Mouse (Mus musculus) heart, adult 18-20 months (tissue): ENCODE measurements at regions not wholly inside any gene's neighbourhood (a gene's known extent, or its start where the extent isn't known, plus 50 kb on each side); places are given as distances from the start of the nearest gene placed in this dataset.

Experiments used
- DNase-seq, 2 experiments: peaks; one replicate each; pipeline ENCODE4 v3.0.0; 2021 to 2022; ENCODE audit warnings: mixed read lengths in 1 of 2

DNA sequence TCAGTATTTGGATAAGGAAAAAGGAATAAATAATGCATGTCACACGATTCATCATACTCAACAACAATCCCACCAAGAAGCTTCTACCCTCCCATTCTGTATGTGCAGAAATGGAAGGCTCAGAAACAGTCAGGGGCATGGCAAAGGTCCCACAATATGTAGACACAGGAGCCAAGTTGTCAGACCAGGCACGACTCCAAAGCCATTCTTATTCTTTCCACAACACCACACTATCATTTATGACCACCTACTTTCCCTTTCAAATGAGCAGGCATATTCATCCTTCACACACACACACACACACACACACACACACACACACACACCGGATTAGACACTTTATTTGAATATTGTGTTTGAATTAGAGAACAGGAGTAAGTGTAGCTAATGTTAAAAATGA lies 232.0 kb downstream of the Rab28 start:
- DNase-seq: no peak

DNA sequence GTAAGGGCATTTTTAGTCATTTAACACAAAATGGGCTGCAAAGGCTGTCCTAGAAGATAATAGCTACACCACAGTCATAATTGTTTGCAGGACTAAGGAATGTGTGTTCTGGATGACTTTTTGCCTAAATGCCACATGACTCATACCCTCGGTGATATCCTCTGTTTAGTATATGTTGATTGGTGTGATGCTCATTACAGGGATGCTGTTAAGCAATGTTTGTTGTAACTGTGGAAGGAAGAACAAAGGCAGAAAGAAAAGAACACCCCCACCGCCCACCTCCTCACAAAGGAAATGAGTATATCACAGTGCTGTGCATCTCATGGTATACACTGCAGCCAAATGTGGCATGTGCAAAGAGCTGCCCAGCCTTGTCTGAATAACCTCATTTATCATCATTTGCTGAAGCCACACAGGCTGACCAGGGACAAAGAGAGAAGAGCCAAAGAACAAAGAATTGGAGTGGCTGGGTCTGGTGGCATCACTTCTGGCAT lies 262.4 kb downstream of the Rab28 start:
- DNase-seq: no peak

- no peak for DNase-seq
Measured at GRCm38 (mm10) chr5:41441081-41441480, 266.9 kb downstream of the Rab28 start.

DNA sequence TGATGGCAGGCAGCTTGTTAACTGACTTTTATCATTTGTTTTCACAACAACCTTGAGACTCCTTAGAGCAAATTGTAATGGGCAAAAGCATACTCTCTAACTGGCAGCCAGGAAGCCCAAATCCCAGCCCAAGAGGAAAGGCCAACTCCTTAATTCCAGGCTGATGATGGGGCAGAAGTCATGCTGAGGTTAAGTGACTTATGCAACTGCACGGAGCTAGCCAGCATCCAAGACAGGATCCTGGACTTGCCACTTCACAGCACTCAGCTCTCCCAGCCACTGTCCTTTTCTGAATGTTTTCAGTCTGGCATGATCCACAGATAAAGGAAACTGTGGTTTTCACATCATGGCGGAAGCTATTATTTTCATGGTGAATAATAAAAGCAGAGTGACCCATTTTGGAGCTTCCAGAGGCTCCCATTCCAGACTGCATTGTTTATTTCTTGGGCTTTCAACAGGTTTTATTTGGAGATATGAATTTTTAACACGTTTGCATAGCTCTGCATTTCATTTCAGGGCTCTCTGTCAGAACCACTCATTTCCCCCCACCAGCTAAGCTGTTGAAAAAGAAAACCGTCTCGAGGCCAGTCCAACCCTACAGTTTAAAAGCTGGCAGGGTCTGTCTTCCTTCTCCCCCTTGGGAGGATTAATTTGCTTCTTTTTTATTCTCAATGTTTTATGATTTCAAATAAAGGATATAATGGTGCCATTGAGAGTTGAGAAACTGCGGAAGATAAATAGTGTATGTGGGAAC lies 288.7 kb downstream of the Rab28 start:
- peak in 1 of 2 experiments; percentile 4 for DNase-seq

DNA sequence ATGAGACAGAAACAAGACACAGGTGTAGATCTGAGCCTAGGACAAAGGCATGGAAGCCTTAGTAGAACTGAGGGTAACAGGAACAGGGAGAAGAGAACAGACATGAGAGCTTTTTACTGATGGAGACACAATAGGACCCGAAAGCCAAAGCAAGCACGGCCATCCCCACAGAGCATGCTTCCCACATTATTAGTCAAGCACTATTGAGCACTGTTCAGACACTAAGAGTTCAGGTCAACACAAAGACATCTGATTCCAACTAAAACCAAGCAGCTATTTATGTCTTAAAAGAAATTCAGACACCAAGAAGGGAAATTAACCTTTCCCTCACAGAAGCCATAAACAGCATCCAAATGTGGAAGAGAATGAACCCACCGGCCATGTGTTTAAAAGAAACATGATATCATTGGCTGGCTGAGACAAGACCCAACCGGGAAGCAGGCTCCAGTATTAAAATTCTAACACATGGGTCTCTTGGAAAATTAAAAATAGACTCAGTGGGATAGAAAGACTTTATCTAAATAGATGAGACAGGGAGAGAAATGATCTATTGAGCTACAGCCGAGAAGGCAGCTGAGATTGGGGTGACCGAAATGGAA lies 298.8 kb downstream of the Rab28 start:
- no peak for DNase-seq

DNA sequence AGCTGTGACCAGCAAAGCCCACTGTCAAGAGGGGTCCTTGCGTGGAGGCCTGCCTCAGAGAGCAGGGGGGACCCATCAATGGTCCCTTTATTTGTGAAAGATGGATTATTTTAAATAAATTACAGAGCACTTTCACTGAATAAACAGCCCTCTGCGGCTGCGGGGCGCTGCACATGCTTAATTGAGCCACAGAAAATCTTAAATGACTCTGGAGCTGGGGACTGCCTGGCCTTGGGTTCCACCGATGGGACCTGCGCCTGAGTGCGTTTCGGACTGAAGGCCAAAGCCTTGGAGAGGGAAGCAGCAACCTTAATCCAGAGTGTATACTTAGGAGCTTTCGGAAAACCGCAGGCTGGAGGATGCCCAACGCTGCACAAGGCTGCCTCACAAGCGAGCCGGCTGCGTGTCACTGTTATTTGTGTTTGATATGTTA lies 315.1 kb downstream of the Rab28 start:
- no peak for DNase-seq

- DNase-seq: no peak
Measured at GRCm38 (mm10) chr5:41392137-41392554, 315.8 kb downstream of the Rab28 start.

GRCm38 (mm10) chr5:41373409-41373808 lies 334.5 kb downstream of the Rab28 start:
- no peak for DNase-seq

DNA sequence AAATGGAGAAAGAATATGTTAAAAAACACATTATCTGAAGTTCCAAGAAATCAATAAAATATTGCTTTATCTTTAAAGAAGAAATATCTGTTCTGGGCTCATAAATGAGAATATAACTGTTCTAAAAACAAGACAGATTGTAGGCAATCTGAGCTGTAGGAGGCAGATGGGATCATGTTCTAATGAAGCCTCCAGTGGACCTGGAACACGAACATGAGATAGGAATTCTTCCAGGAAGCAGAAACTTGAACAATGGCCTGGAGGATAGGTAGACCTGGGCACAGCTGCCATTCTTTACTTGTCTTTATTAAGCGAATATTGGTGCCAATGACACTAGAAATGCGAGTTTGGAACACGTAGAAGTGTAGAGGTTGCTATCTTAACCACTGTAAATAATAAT lies 336.5 kb downstream of the Rab28 start:
- no peak for DNase-seq

GRCm38 (mm10) chr5:41370356-41370755 lies 337.6 kb downstream of the Rab28 start:
- DNase-seq: no peak

- DNase-seq: no peak
Measured at GRCm38 (mm10) chr5:41369907-41370306, 338.1 kb downstream of the Rab28 start.

DNA sequence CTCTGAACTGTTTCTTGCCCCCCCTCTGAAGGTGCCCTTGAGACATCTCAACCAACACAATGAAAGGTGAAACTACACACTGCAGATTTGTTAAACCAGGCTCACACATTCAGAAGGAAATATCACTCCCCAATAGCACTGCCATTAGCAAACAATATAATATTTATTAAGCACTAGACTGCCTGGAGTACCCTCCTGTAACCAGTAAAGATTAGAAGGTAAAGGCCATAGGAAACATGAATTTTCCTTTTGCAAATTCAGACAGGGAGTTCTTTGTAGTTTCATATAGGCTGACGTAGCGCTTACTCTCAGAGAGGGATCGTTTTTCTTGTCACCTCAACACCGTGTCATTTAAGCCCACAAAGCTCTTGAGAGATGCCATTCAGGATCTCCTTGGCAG lies 342.1 kb downstream of the Rab28 start:
- DNase-seq: no peak

- peak in 1 of 2 experiments; percentile 0 for DNase-seq
Measured at GRCm38 (mm10) chr5:41348410-41348821, 359.5 kb downstream of the Rab28 start.

DNA sequence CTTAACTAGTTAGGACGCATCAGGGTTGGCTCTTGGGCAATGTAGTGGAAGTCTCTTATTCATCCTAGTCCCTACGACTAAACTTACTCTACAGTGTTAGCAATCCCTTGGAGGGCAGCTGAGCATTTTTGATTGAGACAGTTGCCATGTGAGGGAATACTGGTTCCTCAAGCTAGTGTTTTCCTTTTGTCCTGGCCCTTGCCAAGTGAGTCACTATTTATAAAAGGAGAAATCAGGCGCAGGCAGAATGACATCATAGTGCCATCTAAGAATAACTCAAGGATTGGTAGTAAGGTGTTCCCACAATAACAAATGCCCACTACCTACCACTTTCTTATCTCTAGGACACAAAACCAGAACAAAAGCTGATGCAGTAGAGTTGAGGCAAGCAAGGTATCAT lies 360.5 kb downstream of the Rab28 start:
- no peak for DNase-seq

DNA sequence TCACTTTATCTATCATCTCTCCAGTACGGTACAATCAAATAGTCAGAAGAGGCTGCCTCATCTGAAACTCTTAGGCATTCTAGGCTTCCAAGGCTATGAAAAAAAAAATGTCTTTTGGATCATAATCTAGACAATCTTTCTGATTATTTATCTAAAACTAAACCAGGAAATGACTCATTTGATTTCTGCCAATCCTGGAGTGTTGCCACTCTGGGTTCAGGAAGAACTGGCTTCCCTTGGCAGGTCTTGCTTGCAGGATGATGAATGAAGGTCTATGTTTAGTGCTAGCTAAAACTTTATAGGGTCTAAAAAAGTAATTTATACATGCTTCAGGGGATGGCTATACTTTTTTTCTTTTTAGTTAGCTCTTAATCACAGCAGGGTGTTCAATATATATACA lies 367.4 kb downstream of the Rab28 start:
- no peak for DNase-seq

DNA sequence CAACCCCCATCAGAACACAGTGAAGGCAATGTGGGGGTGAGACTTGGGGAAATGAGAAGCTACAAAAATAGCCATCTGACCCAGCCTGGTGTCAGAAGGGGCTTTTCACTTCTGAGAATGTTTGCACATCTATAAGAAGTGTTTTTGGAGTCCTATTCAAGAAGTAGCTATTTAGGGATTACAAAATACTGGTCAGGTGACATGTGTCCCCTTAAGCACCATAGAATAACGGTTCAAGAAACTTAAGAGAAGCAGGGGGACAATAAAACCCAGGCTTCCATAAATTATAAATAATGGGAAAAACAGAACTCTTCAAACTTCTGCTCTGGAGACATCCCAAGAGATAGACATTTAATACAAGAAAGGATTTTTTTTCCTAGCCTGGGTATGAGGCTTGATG lies 411.5 kb downstream of the Rab28 start:
- no peak for DNase-seq

DNA sequence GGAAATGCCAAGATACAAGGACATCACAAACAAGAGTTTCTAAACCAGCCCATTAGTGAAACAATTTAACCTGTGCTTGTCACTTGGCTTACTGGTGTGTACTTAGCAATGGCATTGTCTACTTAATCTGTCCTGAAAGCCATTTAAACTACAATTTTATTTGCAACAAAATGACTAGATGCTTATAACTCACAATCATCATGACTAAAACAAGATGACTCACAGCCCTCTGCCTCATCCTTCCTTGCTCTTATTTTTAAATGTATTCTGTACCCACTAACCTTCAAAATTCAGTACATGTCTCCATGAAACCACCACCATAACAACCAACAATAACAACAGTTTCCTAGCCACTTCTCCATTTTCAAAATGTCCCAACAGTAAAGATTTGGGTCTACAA lies 441.2 kb downstream of the Rab28 start:
- no peak for DNase-seq

DNA sequence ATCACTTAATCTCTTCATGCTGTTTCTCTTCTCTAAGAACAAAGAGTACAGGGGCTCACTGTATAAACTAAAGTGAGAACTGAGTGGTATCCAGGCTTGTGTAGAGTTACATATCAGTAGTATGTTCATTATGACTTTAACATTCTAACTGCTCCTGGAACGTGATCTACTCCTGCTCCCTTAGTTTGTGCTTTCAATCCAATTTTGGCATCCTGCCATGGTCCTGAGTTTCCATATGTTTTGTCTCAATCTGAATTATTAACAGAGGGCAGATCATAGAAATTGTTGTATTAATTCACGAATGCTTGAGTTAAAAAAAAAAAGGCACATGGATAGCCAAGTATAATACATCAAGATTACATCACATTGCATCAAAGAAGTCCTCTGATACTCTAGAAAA lies 441.6 kb downstream of the Rab28 start:
- DNase-seq: no peak

DNA sequence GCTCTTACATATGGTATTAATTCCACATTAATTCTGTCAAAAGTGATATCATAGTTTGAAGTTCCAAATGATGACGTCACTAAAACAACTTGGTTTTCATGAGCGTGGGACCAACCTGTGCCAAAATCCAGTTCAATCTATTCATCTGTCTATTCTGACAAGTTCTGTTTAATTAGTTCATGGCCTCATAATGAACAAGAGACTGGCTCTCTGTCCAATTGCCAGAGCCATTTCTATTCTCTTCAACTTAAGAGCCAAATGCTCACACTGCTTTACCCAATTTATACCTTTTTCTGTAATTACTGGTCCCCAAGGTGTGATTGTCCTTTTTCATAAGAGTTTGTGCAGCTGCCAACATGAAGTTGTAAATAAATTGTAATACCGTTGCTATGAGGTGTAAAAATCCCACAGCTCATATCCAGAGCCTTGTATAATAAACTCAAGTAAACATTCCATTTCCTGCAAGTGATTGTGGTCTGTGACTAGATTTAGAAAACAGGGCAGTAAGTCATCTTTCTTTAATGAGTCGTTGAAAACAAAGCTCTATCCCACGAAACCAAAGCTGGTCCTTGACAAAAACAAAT lies 446.2 kb downstream of the Rab28 start:
- no peak for DNase-seq
